Mouse (Mus musculus) limb, embryonic 15.5 days (tissue): ENCODE measurements at regions not wholly inside any gene's neighbourhood (a gene's known extent, or its start where the extent isn't known, plus 50 kb on each side); places are given as distances from the start of the nearest gene placed in this dataset.

Experiments used
- ATAC-seq: fragments of 200-750 bp; cut with Nextera tagmentation; 2 replicates; pipeline ENCODE4 v1.8.0; 2017; ENCODE audit warnings: low read depth, moderate TSS enrichment; ENCODE audit not compliant: insufficient number of reproducible peaks, low FRiP score, low TSS enrichment
- H3K27ac ChIP-seq: fragments of 300-500 bp; sonication (generic); 2 replicates; pipeline ENCODE4 v1.5.1; 2015; ENCODE audit warnings: moderate library complexity, mild to moderate bottlenecking, inconsistent platforms
- H3K27me3 ChIP-seq: fragments of 300-500 bp; sonication (generic); 2 replicates; pipeline ENCODE4 v1.6.1; 2015; ENCODE audit warnings: inconsistent platforms
- H3K36me3 ChIP-seq: fragments of 300-500 bp; sonication (generic); 2 replicates; pipeline ENCODE4 v1.6.1; 2015; ENCODE audit warnings: inconsistent platforms
- H3K4me1 ChIP-seq: fragments of 300-500 bp; sonication (generic); 2 replicates; pipeline ENCODE4 v1.6.1; 2015; ENCODE audit warnings: inconsistent platforms
- H3K4me2 ChIP-seq: fragments of 300-500 bp; sonication (generic); 2 replicates; pipeline ENCODE4 v1.6.1; 2015; ENCODE audit warnings: mild to moderate bottlenecking, inconsistent platforms
- H3K4me3 ChIP-seq: fragments of 300-500 bp; sonication (generic); 2 replicates; pipeline ENCODE4 v1.5.1; 2015; ENCODE audit warnings: mild to moderate bottlenecking, inconsistent platforms
- H3K9ac ChIP-seq: fragments of 300-500 bp; sonication (generic); 2 replicates; pipeline ENCODE4 v1.6.1; 2015; ENCODE audit warnings: inconsistent platforms
- H3K9me3 ChIP-seq: fragments of 300-500 bp; sonication (generic); 2 replicates; pipeline ENCODE4 v1.6.1; 2016; ENCODE audit warnings: inconsistent platforms
- WGBS: fragments of 180-500 bp; shearing (Covaris S2); methylation state at CpG from one replicate; pipeline ENCODE4 v1.1.7; 2015; 5-methylcytosine and 5-hydroxymethylcytosine counted together

DNA sequence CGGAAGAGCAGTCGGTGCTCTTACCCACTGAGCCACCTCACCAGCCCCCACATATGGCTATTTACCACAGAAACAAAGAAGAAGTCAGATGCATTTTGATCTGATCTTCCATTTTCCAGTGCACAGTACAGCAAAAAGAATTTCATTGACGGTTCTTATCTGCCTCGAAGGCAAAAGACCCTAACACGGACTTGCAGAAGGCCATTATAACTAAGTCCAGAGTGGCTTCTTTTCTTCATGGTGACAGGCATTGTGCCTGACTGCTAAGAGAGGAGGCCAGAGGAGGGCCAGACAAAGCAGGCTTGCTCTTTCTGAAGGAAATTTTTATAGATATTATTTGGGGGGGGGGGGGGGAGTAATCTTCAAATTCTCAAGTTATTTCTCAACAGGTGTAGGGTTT, 350.0 kb upstream of the Atp11b start:
- WGBS, result 82% methylated on average over 5 of the region's 5 CpGs

DNA sequence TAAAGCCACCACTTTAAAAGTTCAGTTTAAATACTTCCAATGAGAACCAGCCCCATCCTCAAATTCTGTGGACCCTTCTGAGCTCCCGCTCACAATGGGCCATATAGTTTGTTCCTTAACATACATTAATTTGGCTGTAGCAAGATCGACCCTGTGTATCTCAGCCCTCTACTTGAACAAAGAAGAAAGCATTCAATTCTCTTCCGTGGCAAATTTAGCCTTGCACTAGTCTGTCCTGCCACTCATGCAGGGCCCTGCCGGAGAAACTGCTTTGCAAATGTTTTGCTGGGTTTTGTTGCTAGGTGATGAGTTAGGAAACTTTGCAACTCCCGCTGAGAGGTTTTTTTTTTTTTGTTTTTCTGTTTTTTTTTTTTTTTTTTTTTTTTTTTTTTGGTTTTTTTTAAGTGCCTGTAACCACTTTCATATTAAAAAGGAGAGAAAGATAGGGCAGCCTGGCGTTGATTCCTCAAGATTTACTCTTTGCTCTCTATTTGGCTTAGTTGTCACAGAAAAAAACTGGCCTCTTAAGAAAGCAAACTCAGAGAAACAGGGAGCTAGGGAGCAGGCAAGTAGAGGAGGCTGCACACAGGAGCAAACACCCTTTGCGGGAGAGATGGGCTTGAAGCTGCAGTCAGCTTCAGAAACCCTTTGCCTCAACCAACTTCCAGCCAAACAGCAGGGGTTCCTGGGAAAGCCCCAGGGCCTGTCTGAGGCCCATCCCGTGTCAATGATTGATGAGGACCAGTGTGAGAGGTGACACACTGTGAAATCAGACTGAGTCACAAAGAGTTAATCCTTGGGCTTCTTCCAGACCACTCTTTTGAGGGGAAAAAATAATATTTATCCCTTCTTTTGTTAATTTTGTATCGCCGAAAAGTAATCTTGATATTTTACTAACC, 349.2 kb upstream of the Atp11b start:
- H3K9me3 ChIP-seq, result no peaks in the 10 kb centered on the region
- H3K27me3 ChIP-seq, result no peaks in the 10 kb centered on the region
- H3K9ac ChIP-seq, result no peak overlapping the region
- no peak for ATAC-seq
- H3K27ac ChIP-seq, result no peak overlapping the region
- no peak overlapping the region for H3K4me2 ChIP-seq
- H3K36me3 ChIP-seq, result no peaks in the 10 kb centered on the region
- H3K4me1 ChIP-seq, result peaks cover 2% of the 10 kb centered on the region; the same call in 1 of the 2 replicates
- WGBS, result 25% methylated on average over 10 of the region's 10 CpGs
- H3K4me3 ChIP-seq, result no peak overlapping the region

More for the DNA sequence above, 350.0 kb upstream of the Atp11b start:
- no peak overlapping the region for H3K4me3 ChIP-seq
- no peaks in the 10 kb centered on the region for H3K27me3 ChIP-seq
- H3K9me3 ChIP-seq, result no peaks in the 10 kb centered on the region
- H3K27ac ChIP-seq, result no peak overlapping the region
- peaks cover 2% of the 10 kb centered on the region; the same call in 1 of the 2 replicates for H3K4me1 ChIP-seq
- ATAC-seq, result no peak
- no peak overlapping the region for H3K9ac ChIP-seq
- H3K36me3 ChIP-seq, result no peaks in the 10 kb centered on the region
- no peak overlapping the region for H3K4me2 ChIP-seq

DNA sequence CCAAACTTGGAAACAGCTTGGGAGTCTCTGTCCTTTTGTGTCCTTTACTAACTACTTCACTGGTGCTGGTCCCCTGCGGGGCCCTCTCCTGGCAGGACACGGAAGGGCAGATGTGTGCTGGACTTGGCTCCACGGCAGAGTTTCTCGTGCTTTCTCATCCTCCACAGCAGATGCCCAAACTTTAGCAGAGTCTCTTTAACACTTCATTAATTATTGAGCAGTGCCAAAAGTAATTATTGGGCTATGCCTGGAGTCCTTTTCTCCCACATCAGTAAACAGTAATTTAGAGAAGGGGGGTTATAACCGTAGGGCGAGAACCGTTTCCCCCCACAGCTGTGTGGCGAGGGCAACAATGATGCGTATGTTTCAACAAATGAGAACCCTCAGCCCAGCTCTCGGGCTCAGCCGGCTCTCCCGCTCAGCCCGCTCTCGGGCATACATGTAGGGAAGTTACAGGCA, 348.3 kb upstream of the Atp11b start:
- H3K27me3 ChIP-seq, result no peaks in the 10 kb centered on the region
- no peaks in the 10 kb centered on the region for H3K36me3 ChIP-seq
- ATAC-seq, result no peak
- peaks cover 2% of the 10 kb centered on the region; the same call in 1 of the 2 replicates for H3K4me1 ChIP-seq
- H3K4me3 ChIP-seq, result no peak overlapping the region
- no peak overlapping the region for H3K27ac ChIP-seq
- 46% methylated on average over 14 of the region's 14 CpGs for WGBS
- H3K4me2 ChIP-seq, result 0 out of 2 replicates have a peak overlapping the region, but pooled peaks have one; percentile 5
- no peak overlapping the region for H3K9ac ChIP-seq
- H3K9me3 ChIP-seq, result no peaks in the 10 kb centered on the region

- Histone ChIP-seq H3K36me3 (no peaks in the 10 kb centered on the region), H3K27me3 (no peaks in the 10 kb centered on the region), H3K27ac (no peak overlapping the region), H3K4me1 (no peaks in the 10 kb centered on the region), H3K9ac (no peak overlapping the region), H3K4me2 (no peak overlapping the region), H3K9me3 (no peaks in the 10 kb centered on the region), H3K4me3 (no peak overlapping the region)
- ATAC-seq, result no peak
- whole genome bisulfite sequencing, result 98% methylated on average over 1 of the region's 1 CpGs
Observed at GRCm38 (mm10) chr3:35437687-35438086, 316.2 kb upstream of the Atp11b start.

GRCm38 (mm10) chr3:35462858-35463257, 291.0 kb upstream of the Atp11b start:
- WGBS, result 59% methylated on average over 4 of the region's 4 CpGs
- H3K27me3 ChIP-seq, result no peaks in the 10 kb centered on the region
- H3K27ac ChIP-seq, result no peak overlapping the region
- no peaks in the 10 kb centered on the region for H3K9me3 ChIP-seq
- no peak overlapping the region for H3K4me3 ChIP-seq
- peaks cover 9% of the 10 kb centered on the region for H3K4me1 ChIP-seq
- no peak for ATAC-seq
- H3K36me3 ChIP-seq, result no peaks in the 10 kb centered on the region
- H3K9ac ChIP-seq, result no peak overlapping the region
- no peak overlapping the region for H3K4me2 ChIP-seq

DNA sequence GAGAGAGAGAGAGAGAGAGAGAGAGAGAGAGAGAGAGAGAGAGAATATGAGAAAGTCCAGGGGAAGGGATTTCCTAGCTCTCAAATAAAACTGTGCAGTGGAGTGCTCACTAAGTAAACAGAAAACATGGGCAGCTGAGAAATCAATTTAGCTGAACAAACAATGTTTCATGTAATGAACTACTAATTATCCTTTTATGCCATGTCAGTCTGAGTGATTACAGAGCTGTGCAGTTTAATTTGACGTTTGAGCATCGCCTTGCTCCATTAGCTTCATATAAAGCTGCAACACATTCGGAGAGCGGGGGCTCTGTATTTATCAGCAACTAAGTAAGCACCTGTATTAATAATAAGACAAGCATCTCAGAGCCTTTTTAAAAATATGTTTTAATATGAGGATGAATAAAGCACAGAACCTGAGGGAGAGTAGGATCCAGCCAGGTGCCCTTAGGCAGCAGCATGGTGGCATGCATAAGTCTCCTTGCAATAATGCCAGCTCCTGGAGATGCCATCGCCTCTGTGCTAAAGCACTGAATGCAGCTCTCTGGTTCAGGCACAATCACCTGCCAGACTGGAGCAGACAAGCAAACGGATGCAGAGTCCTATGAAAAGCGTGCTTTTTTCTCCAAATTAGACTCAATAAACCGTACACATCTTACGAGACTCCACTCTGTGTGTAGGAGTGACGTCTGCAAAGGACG, 289.5 kb upstream of the Atp11b start:
- no peak overlapping the region for H3K4me3 ChIP-seq
- H3K9me3 ChIP-seq, result no peaks in the 10 kb centered on the region
- H3K27me3 ChIP-seq, result no peaks in the 10 kb centered on the region
- no peak overlapping the region for H3K4me2 ChIP-seq
- H3K9ac ChIP-seq, result no peak overlapping the region
- H3K4me1 ChIP-seq, result peaks cover 10% of the 10 kb centered on the region
- no peaks in the 10 kb centered on the region for H3K36me3 ChIP-seq
- 70% methylated on average over 11 of the region's 11 CpGs for WGBS
- no peak for ATAC-seq
- H3K27ac ChIP-seq, result no peak overlapping the region

- Histone ChIP-seq H3K36me3 (no peaks in the 10 kb centered on the region), H3K27me3 (no peaks in the 10 kb centered on the region), H3K9ac (no peak overlapping the region), H3K4me1 (peaks cover 10% of the 10 kb centered on the region), H3K4me2 (no peak overlapping the region), H3K9me3 (no peaks in the 10 kb centered on the region), H3K27ac (no peak overlapping the region), H3K4me3 (no peak overlapping the region)
- ATAC-seq, result no peak
- WGBS, result 68% methylated on average over 3 of the region's 3 CpGs
Observed at GRCm38 (mm10) chr3:35465956-35466355, 287.9 kb upstream of the Atp11b start.

GRCm38 (mm10) chr3:35473351-35473750, 280.6 kb upstream of the Atp11b start:
- Histone ChIP-seq H3K36me3 (no peaks in the 10 kb centered on the region), H3K9me3 (no peaks in the 10 kb centered on the region), H3K27me3 (no peaks in the 10 kb centered on the region), H3K4me3 (no peak overlapping the region), H3K4me2 (no peak overlapping the region), H3K9ac (no peak overlapping the region), H3K27ac (no peak overlapping the region), H3K4me1 (no peaks in the 10 kb centered on the region)
- no peak for ATAC-seq
- WGBS, result 81% methylated on average over 7 of the region's 7 CpGs

DNA sequence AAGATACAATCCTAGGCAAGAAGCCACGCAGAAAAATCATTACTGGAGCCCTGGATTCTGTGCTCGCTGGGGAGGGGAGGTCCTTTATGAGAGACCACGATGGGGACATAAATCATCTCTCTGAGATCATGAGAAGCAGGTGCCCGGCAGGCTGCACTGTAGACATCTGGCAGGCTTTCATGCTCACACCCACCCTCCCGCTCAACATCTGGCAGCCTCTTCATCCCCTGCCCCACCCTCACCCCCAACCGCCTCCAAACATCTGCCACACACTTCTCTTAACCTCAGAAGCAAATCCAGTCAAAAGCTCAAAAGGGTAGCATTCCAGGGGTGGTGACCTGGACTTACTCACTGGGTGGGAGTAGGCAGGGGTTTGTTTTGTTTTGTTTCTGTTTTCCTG, 279.5 kb upstream of the Atp11b start:
- no peak overlapping the region for H3K4me2 ChIP-seq
- H3K9ac ChIP-seq, result no peak overlapping the region
- H3K4me3 ChIP-seq, result no peak overlapping the region
- 5% methylated on average over 6 of the region's 6 CpGs for WGBS
- no peaks in the 10 kb centered on the region for H3K4me1 ChIP-seq
- no peak for ATAC-seq
- no peaks in the 10 kb centered on the region for H3K27me3 ChIP-seq
- no peak overlapping the region for H3K27ac ChIP-seq
- H3K36me3 ChIP-seq, result no peaks in the 10 kb centered on the region
- H3K9me3 ChIP-seq, result no peaks in the 10 kb centered on the region

GRCm38 (mm10) chr3:35475326-35475725, 278.6 kb upstream of the Atp11b start:
- no peak overlapping the region for H3K4me2 ChIP-seq
- H3K4me1 ChIP-seq, result no peaks in the 10 kb centered on the region
- H3K4me3 ChIP-seq, result no peak overlapping the region
- no peaks in the 10 kb centered on the region for H3K9me3 ChIP-seq
- H3K27ac ChIP-seq, result no peak overlapping the region
- H3K36me3 ChIP-seq, result no peaks in the 10 kb centered on the region
- WGBS, result 63% methylated on average over 7 of the region's 7 CpGs
- H3K9ac ChIP-seq, result no peak overlapping the region
- 0 out of 2 replicates have a peak, but pooled peaks cover 5% of the 10 kb centered on the region for H3K27me3 ChIP-seq
- no peak for ATAC-seq

DNA sequence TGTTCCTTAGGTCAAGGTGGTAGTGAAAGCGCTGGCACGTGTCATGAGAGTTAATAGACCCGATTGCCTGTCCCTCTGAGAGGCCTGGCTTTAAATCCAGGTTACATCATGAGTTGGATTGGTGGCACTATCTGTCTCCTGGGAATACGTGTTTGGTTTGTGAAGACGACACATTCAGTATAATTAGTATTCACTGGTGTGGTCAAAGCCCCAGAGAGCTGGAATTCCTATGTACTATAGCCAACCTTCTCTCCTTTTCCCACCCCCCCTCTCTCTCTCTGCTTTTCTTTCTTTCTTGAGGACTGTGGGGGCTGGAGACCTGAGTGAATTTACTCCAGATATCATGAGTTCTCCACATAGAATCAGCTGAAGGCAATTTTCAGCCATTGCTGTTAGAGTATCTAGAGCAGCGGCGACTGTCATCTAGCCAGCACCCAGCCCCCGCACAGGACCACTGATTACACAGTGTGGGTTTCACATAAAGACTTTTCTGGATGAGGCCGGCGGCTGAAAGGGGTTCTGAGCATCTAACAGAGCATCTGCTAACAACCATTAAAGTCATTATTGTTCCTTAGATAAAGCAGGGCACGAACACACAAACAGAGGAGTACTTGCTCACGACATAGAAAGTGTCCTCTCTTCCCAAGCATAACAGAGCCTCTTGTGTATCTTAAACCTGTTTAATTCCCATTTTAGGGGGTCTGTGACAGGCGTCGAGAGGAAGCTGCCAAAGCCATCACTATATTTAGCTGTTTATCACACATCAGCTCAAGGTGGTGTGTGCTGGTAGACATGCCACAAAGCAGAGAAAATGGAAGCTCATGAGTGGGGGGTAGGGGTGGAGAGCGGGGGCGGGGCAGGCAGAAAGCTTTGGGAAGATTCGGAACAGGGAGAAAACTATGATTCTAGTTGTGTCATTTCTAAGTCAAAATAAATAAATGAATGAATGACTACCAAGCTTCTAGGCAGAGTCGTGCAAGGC, 272.9 kb upstream of the Atp11b start:
- Histone ChIP-seq H3K27me3 (peaks cover 27% of the 10 kb centered on the region; the same call in 1 of the 2 replicates), H3K4me2 (no peak overlapping the region), H3K4me1 (no peaks in the 10 kb centered on the region), H3K9me3 (no peaks in the 10 kb centered on the region), H3K9ac (no peak overlapping the region), H3K36me3 (no peaks in the 10 kb centered on the region), H3K4me3 (no peak overlapping the region), H3K27ac (no peak overlapping the region)
- no peak for ATAC-seq
- WGBS, result 71% methylated on average over 18 of the region's 18 CpGs
